Mouse (Mus musculus): ENCODE data around the gene Fntb. TPM values are rescaled to one million over a fixed set of nuclear protein-coding genes. Genes with fewer than 3 reads are reported as not detected.

Gene Fntb
- polyA plus RNA-seq (2015; fragmentation: Nextera tagmentation; extraction: Ambion mirVana) = 14.9 and 16.2 TPM in 2 replicates

- Histone ChIP-seq H3K4me2 (ENCODE audit: low read depth, low read length) (peak within 1 kb of the TSS; percentile 85), H3K27me3 (ENCODE audit: insufficient read depth, low read length) (no peaks in the 10 kb centered on the region), H3K36me3 (replicated peaks; ENCODE audit: insufficient read depth, low read length) (no peaks in the 10 kb centered on the region), H3K9me3 (ENCODE audit: low read length) (no peaks in the 10 kb centered on the region), H3K9ac (replicated peaks) (peak within 1 kb of the TSS; percentile 76), H3K4me3 (ENCODE audit: low read depth, low read length) (peak within 1 kb of the TSS; percentile 66), H3K4me1 (ENCODE audit: insufficient read depth) (peaks cover 11% of the 10 kb centered on the region), H3K27ac (ENCODE audit: low read depth) (peak within 1 kb of the TSS; percentile 83)
- DNase-seq (peak; percentile 97), ATAC-seq (peak; percentile 99)
- TF ChIP-seq CTCF (IDR thresholded peaks at IDR 0.05; ENCODE audit: low read depth) = peak; percentile 43
- TF ChIP-seq EP300 (IDR thresholded peaks at IDR 0.05; ENCODE audit: low read depth) = peak; percentile 63; the same call in 1 of the 2 replicates
- WGBS (ENCODE audit: insufficient replicate concordance) = under 1% methylated on average over 31 of the region's 31 CpGs
Observed at GRCm38 (mm10) chr12:76765354-76765851, at the start of gene Fntb, which contains the start of gene Churc1. TSS of gene Fntb (plus strand) at chr12:76765589. TSS of gene Churc1 (plus strand) at chr12:76765538.

- Histone ChIP-seq H3K4me3 (ENCODE audit: low read depth, low read length) (no peak overlapping the region), H3K4me1 (ENCODE audit: insufficient read depth) (no peaks in the 10 kb centered on the region), H3K27ac (ENCODE audit: low read depth) (no peak overlapping the region), H3K9me3 (ENCODE audit: low read length) (no peaks in the 10 kb centered on the region), H3K9ac (replicated peaks) (no peak overlapping the region), H3K4me2 (ENCODE audit: low read depth, low read length) (no peak overlapping the region), H3K27me3 (ENCODE audit: insufficient read depth, low read length) (0 out of 2 replicates have a peak, but pooled peaks cover 6% of the 10 kb centered on the region), H3K36me3 (replicated peaks; ENCODE audit: insufficient read depth, low read length) (no peaks in the 10 kb centered on the region)
- ATAC-seq (no peak), DNase-seq (no peak)
- 78% methylated on average over 4 of the region's 4 CpGs for WGBS (ENCODE audit: insufficient replicate concordance)
- TF ChIP-seq CTCF (IDR thresholded peaks at IDR 0.05; ENCODE audit: low read depth) (no peak), EP300 (IDR thresholded peaks at IDR 0.05; ENCODE audit: low read depth) (no peak)
Observed at GRCm38 (mm10) chr12:76718384-76718783, 47.0 kb upstream of the Fntb start.

- ATAC-seq = no peak
- Histone ChIP-seq H3K9me3 (ENCODE audit: low read length) (no peaks in the 10 kb centered on the region), H3K4me2 (ENCODE audit: low read depth, low read length) (no peak overlapping the region), H3K27me3 (ENCODE audit: insufficient read depth, low read length) (no peaks in the 10 kb centered on the region), H3K27ac (ENCODE audit: low read depth) (no peak overlapping the region), H3K36me3 (replicated peaks; ENCODE audit: insufficient read depth, low read length) (no peaks in the 10 kb centered on the region), H3K4me3 (ENCODE audit: low read depth, low read length) (no peak overlapping the region), H3K4me1 (ENCODE audit: insufficient read depth) (no peaks in the 10 kb centered on the region), H3K9ac (replicated peaks) (no peak overlapping the region)
- no peak for DNase-seq
- peak; percentile 52 for TF ChIP-seq CTCF (IDR thresholded peaks at IDR 0.05; ENCODE audit: low read depth)
- TF ChIP-seq EP300 (IDR thresholded peaks at IDR 0.05; ENCODE audit: low read depth) = no peak
Observed at GRCm38 (mm10) chr12:76720572-76720971, 44.8 kb upstream of the Fntb start.

GRCm38 (mm10) chr12:76722026-76722425 lies 43.4 kb upstream of the Fntb start:
- TF ChIP-seq EP300 (IDR thresholded peaks at IDR 0.05; ENCODE audit: low read depth) = no peak
- TF ChIP-seq CTCF (IDR thresholded peaks at IDR 0.05; ENCODE audit: low read depth) = no peak
- Histone ChIP-seq H3K4me2 (ENCODE audit: low read depth, low read length) (no peak overlapping the region), H3K9me3 (ENCODE audit: low read length) (no peaks in the 10 kb centered on the region), H3K9ac (replicated peaks) (no peak overlapping the region), H3K4me3 (ENCODE audit: low read depth, low read length) (no peak overlapping the region), H3K4me1 (ENCODE audit: insufficient read depth) (no peaks in the 10 kb centered on the region), H3K27ac (ENCODE audit: low read depth) (no peak overlapping the region), H3K27me3 (ENCODE audit: insufficient read depth, low read length) (no peaks in the 10 kb centered on the region), H3K36me3 (replicated peaks; ENCODE audit: insufficient read depth, low read length) (no peaks in the 10 kb centered on the region)
- no peak for DNase-seq
- 63% methylated on average over 3 of the region's 3 CpGs for WGBS (ENCODE audit: insufficient replicate concordance)
- ATAC-seq = no peak

GRCm38 (mm10) chr12:76727955-76728354 lies 37.4 kb upstream of the Fntb start:
- WGBS (ENCODE audit: insufficient replicate concordance) = 72% methylated on average over 4 of the region's 4 CpGs
- DNase-seq (no peak), ATAC-seq (no peak)
- TF ChIP-seq CTCF (IDR thresholded peaks at IDR 0.05; ENCODE audit: low read depth) = no peak
- no peak for TF ChIP-seq EP300 (IDR thresholded peaks at IDR 0.05; ENCODE audit: low read depth)
- Histone ChIP-seq H3K36me3 (replicated peaks; ENCODE audit: insufficient read depth, low read length) (no peaks in the 10 kb centered on the region), H3K9ac (replicated peaks) (no peak overlapping the region), H3K9me3 (ENCODE audit: low read length) (no peaks in the 10 kb centered on the region), H3K27me3 (ENCODE audit: insufficient read depth, low read length) (no peaks in the 10 kb centered on the region), H3K27ac (ENCODE audit: low read depth) (no peak overlapping the region), H3K4me2 (ENCODE audit: low read depth, low read length) (no peak overlapping the region), H3K4me1 (ENCODE audit: insufficient read depth) (no peaks in the 10 kb centered on the region), H3K4me3 (ENCODE audit: low read depth, low read length) (no peak overlapping the region)

GRCm38 (mm10) chr12:76750866-76751459 lies 14.4 kb upstream of the Fntb start:
- TF ChIP-seq EP300 (IDR thresholded peaks at IDR 0.05; ENCODE audit: low read depth) (no peak), CTCF (IDR thresholded peaks at IDR 0.05; ENCODE audit: low read depth) (no peak)
- H3K27me3 ChIP-seq (ENCODE audit: insufficient read depth, low read length) = 0 out of 2 replicates have a peak, but pooled peaks cover 4% of the 10 kb centered on the region
- DNase-seq (no peak), ATAC-seq (no peak)
- no peak overlapping the region for H3K27ac ChIP-seq (ENCODE audit: low read depth)
- 80% methylated on average over 16 of the region's 16 CpGs for WGBS (ENCODE audit: insufficient replicate concordance)
- no peaks in the 10 kb centered on the region for H3K36me3 ChIP-seq (replicated peaks; ENCODE audit: insufficient read depth, low read length)
- H3K9ac ChIP-seq (replicated peaks) = no peak overlapping the region
- H3K4me3 ChIP-seq (ENCODE audit: low read depth, low read length) = no peak overlapping the region
- H3K9me3 ChIP-seq (ENCODE audit: low read length) = no peaks in the 10 kb centered on the region
- H3K4me1 ChIP-seq (ENCODE audit: insufficient read depth) = no peaks in the 10 kb centered on the region
- H3K4me2 ChIP-seq (ENCODE audit: low read depth, low read length) = no peak overlapping the region

Measured in liver, postnatal 0 days (tissue).